Mouse (Mus musculus) forebrain, embryonic 16.5 days (tissue): ENCODE results near the gene Pla2g12b. TPM values are rescaled to one million over a fixed set of nuclear protein-coding genes. Genes with fewer than 3 reads are reported as not detected.
"Not testable (repeated sequence)": the region's sequence is repeated elsewhere in the genome, so short reads cannot be mapped to it uniquely, and the experiment has no call there.

Experiments used
- ATAC-seq: fragments of 200-750 bp; cut with Nextera tagmentation; 2 replicates; pipeline ENCODE4 v1.8.0; 2017; ENCODE audit warnings: mild to moderate bottlenecking, moderate library complexity
- H3K27ac ChIP-seq: fragments of 300-500 bp; sonication (generic); 2 replicates; pipeline ENCODE4 v1.5.1; 2014; ENCODE audit warnings: low read length, control low read depth
- H3K27me3 ChIP-seq: fragments of 300-500 bp; sonication (generic); replicated peaks from 2 replicates; pipeline ENCODE4 v1.6.1; 2014; ENCODE audit warnings: low read length; ENCODE audit not compliant: control insufficient read depth, insufficient read depth
- H3K36me3 ChIP-seq: fragments of 300-500 bp; sonication (generic); 2 replicates; pipeline ENCODE4 v1.6.1; 2014; ENCODE audit not compliant: control insufficient read depth, insufficient read depth
- H3K4me1 ChIP-seq: fragments of 300-500 bp; sonication (generic); replicated peaks from 2 replicates; pipeline ENCODE4 v1.6.1; 2014; ENCODE audit warnings: low read length; ENCODE audit not compliant: control insufficient read depth, insufficient read depth
- H3K4me2 ChIP-seq: fragments of 300-500 bp; sonication (generic); 2 replicates; pipeline ENCODE4 v1.6.1; 2014; ENCODE audit warnings: mild to moderate bottlenecking, low read length, control low read depth
- H3K4me3 ChIP-seq: fragments of 300-500 bp; sonication (generic); replicated peaks from 2 replicates; pipeline ENCODE4 v1.5.1; 2014; ENCODE audit warnings: mild to moderate bottlenecking, low read length, control low read depth
- H3K9ac ChIP-seq: fragments of 300-500 bp; sonication (generic); replicated peaks from 2 replicates; pipeline ENCODE4 v1.6.1; 2014; ENCODE audit warnings: low read depth, low read length, control low read depth
- H3K9me3 ChIP-seq: fragments of 300-500 bp; sonication (generic); 2 replicates; pipeline ENCODE4 v1.6.1; 2016; ENCODE audit warnings: low read length; ENCODE audit not compliant: control insufficient read depth
- WGBS: fragments of 180-500 bp; shearing (Covaris S2); extraction: QIAGEN DNeasy Blood & Tissue Kit; methylation state at CpG from one replicate; pipeline ENCODE4 v1.1.7; 2014; 5-methylcytosine and 5-hydroxymethylcytosine counted together
- polyA plus RNA-seq: library from polyadenylated mRNA; unstranded; fragments of >200 nt; fragmentation: Nextera tagmentation; extraction: Ambion mirVana; gene quantifications from 2 replicates; pipeline ENCODE4 v1.2.1, GENCODE M21; 2015

The Pla2g12b gene
- polyA plus RNA-seq, 1 experiment from 2014 or later = not detected

GRCm38 (mm10) chr10:59368729-59369128, 34.7 kb upstream of the Pla2g12b start:
- Histone ChIP-seq H3K9me3 (no peaks in the 10 kb centered on the region), H3K27me3 (no peaks in the 10 kb centered on the region), H3K36me3 (peaks cover 14% of the 10 kb centered on the region), H3K27ac (no peak overlapping the region), H3K9ac (no peak overlapping the region), H3K4me3 (no peak overlapping the region), H3K4me2 (no peak overlapping the region), H3K4me1 (no peaks in the 10 kb centered on the region)
- WGBS = 85% methylated on average over 8 of the region's 8 CpGs
- ATAC-seq = no peak

GRCm38 (mm10) chr10:59369426-59369825, 34.0 kb upstream of the Pla2g12b start:
- ATAC-seq = no peak

DNA sequence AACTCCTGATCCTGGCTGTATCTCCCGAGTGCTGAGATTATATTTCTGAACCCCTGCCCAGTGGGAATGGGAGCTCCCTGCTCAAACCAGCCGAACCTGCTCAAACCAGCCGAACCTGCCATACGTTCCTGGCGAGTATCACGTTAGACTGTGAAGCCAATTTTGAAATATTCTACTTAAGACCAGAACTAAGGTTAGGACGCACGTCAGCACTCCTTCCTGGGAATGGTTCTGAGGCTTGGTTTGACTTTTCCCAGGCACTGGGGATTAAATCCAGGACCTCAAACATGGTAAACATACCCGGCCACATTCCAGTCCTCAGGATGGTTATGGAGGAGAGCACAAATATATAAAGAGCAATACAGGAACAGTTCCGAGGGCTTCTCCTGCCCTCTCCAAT, 25.6 kb upstream of the Pla2g12b start:
- H3K9ac ChIP-seq = no peak overlapping the region
- 91% methylated on average over 10 of the region's 10 CpGs for WGBS
- H3K27me3 ChIP-seq = no peaks in the 10 kb centered on the region
- peaks cover 2% of the 10 kb centered on the region; the same call in 1 of the 2 replicates for H3K36me3 ChIP-seq
- no peak overlapping the region for H3K4me3 ChIP-seq
- H3K4me1 ChIP-seq = no peaks in the 10 kb centered on the region
- H3K27ac ChIP-seq = no peak overlapping the region
- ATAC-seq = no peak
- H3K9me3 ChIP-seq = peaks cover 3% of the 10 kb centered on the region
- H3K4me2 ChIP-seq = no peak overlapping the region

More at GRCm38 (mm10) chr10:59369426-59369825, 34.0 kb upstream of the Pla2g12b start:
- WGBS = 90% methylated on average over 9 of the region's 9 CpGs
- Histone ChIP-seq H3K27ac (no peak overlapping the region), H3K4me1 (no peaks in the 10 kb centered on the region), H3K36me3 (peaks cover 15% of the 10 kb centered on the region), H3K27me3 (no peaks in the 10 kb centered on the region), H3K9ac (no peak overlapping the region), H3K4me3 (no peak overlapping the region), H3K4me2 (no peak overlapping the region), H3K9me3 (no peaks in the 10 kb centered on the region)

DNA sequence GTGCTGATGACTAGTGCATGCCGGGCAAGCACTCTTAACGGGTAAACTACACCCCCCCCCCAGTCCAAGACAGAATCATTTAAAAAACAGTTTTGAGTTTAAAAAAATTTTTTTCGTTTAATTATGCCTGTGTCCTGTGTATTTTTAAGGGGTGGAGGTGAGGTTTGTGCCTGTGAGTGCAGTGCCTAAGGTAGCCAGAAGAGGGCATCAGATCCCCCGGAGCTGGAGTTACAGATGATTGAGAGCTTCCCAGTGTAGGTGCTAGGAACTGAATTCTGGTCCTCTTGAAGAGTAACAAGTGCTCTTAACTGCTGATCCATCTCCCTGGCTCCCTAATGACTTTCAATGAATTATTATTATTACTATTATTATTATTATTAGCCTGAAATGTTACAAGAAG, 24.7 kb upstream of the Pla2g12b start:
- Histone ChIP-seq H3K27ac (no peak overlapping the region), H3K9ac (no peak overlapping the region), H3K4me2 (no peak overlapping the region), H3K4me1 (no peaks in the 10 kb centered on the region), H3K4me3 (no peak overlapping the region), H3K27me3 (no peaks in the 10 kb centered on the region), H3K36me3 (peaks cover under 1% of the 10 kb centered on the region; the same call in 1 of the 2 replicates), H3K9me3 (peaks cover 3% of the 10 kb centered on the region)
- 94% methylated on average over 4 of the region's 4 CpGs for WGBS
- no peak for ATAC-seq

- Histone ChIP-seq H3K27ac (no peak overlapping the region), H3K36me3 (no peaks in the 10 kb centered on the region), H3K4me2 (no peak overlapping the region), H3K9me3 (peaks cover 3% of the 10 kb centered on the region), H3K4me3 (no peak overlapping the region), H3K9ac (no peak overlapping the region), H3K27me3 (no peaks in the 10 kb centered on the region), H3K4me1 (no peaks in the 10 kb centered on the region)
- 61% methylated on average over 3 of the region's 3 CpGs for WGBS
- ATAC-seq = no peak
Measured at GRCm38 (mm10) chr10:59379927-59380326, 23.5 kb upstream of the Pla2g12b start.

GRCm38 (mm10) chr10:59380411-59380821, 23.0 kb upstream of the Pla2g12b start:
- WGBS = 75% methylated on average over 2 of the region's 2 CpGs

DNA sequence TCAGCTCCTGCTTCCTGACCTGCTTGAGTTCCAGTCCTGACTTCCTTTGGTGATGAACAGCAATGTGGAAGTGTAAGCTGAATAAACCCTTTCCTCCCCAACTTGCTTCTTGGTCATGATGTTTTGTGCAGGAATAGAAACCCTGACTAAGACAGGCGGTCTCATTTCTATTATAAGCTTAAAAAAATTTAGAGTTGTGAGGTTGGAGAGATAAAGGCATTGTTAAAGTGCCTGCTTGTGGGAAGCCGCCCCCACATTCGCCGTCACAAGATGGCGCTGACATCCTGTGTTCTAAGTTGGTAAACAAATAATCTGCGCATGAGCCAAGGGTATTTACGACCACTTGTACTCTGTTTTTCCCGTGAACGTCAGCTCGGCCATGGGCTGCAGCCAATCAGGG, 21.9 kb upstream of the Pla2g12b start:
- ATAC-seq, H3K4me2 ChIP-seq, H3K9me3 ChIP-seq, H3K27me3 ChIP-seq, H3K4me3 ChIP-seq, H3K27ac ChIP-seq, H3K9ac ChIP-seq, H3K4me1 ChIP-seq, H3K36me3 ChIP-seq: not testable (repeated sequence)
- 86% methylated on average over 5 of the region's 10 CpGs for WGBS

More at GRCm38 (mm10) chr10:59380411-59380821, 23.0 kb upstream of the Pla2g12b start:
- H3K27me3 ChIP-seq = no peaks in the 10 kb centered on the region
- ATAC-seq = no peak
- H3K36me3 ChIP-seq = no peaks in the 10 kb centered on the region
- no peak overlapping the region for H3K4me2 ChIP-seq
- no peak overlapping the region for H3K4me3 ChIP-seq
- peaks cover 3% of the 10 kb centered on the region for H3K9me3 ChIP-seq
- H3K27ac ChIP-seq = no peak overlapping the region
- no peak overlapping the region for H3K9ac ChIP-seq
- no peaks in the 10 kb centered on the region for H3K4me1 ChIP-seq

- Histone ChIP-seq H3K27me3 (no peaks in the 10 kb centered on the region), H3K4me3 (no peak overlapping the region), H3K4me2 (no peak overlapping the region), H3K4me1 (no peaks in the 10 kb centered on the region), H3K36me3 (no peaks in the 10 kb centered on the region), H3K9ac (no peak overlapping the region), H3K27ac (no peak overlapping the region), H3K9me3 (peaks cover 4% of the 10 kb centered on the region; the same call in 1 of the 2 replicates)
- 56% methylated on average over 7 of the region's 8 CpGs for WGBS
- ATAC-seq = peak; percentile 96
Measured at GRCm38 (mm10) chr10:59386951-59387350, 16.5 kb upstream of the Pla2g12b start.

DNA sequence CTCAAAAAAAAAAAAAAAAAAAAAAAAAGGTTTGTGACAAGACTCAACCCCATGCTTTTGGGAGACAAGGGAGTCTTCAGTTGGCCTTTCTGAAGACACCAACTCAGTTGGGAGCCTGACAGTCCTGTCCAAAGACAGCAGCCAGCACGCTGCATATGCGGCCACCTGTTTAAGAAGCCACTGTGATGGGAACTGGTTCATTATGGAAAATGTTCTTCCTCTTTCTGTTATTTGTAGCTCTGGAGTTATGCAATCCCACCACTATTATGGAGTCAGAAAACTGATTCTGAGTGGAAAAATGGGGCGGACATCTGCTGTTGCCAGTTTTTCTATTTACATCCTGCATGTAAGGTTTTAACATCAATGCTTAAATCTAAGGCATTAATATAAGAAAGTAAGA, 13.8 kb upstream of the Pla2g12b start:
- Histone ChIP-seq H3K9ac (no peak overlapping the region), H3K4me2 (no peak overlapping the region), H3K36me3 (no peaks in the 10 kb centered on the region), H3K27me3 (no peaks in the 10 kb centered on the region), H3K9me3 (peaks cover 4% of the 10 kb centered on the region; the same call in 1 of the 2 replicates), H3K4me3 (no peak overlapping the region), H3K27ac (no peak overlapping the region), H3K4me1 (no peaks in the 10 kb centered on the region)
- no peak for ATAC-seq
- WGBS = 96% methylated on average over 3 of the region's 3 CpGs

DNA sequence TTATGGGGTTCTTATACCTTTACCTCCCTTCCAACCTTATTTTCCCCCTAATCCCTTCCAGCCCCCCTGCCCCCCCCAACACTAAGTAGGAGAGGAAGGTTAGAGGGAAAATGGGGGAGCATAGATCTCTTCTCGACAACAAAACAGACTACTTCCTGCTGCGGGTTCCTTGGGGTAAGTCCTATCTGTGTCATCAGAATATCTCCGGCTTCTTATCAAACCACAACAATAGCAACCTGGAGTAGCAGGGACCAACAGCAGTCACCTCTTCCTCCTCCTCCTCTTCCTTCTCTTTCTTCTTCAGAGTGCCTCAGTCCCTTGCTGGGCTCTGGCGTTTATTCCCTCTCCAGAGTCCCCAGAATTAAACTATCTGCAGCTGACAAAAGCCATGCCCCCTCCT, 11.6 kb upstream of the Pla2g12b start:
- Histone ChIP-seq H3K27me3 (no peaks in the 10 kb centered on the region), H3K4me1 (no peaks in the 10 kb centered on the region), H3K4me3 (no peak overlapping the region), H3K36me3 (no peaks in the 10 kb centered on the region), H3K9ac (no peak overlapping the region), H3K27ac (no peak overlapping the region), H3K4me2 (no peak overlapping the region), H3K9me3 (peaks cover 4% of the 10 kb centered on the region; the same call in 1 of the 2 replicates)
- WGBS = 78% methylated on average over 4 of the region's 4 CpGs
- ATAC-seq = no peak
